ENCODE assay signal across 8 mouse cellular contexts in genomic region chr9:44361931-44362330, GRCm38 (mm10). TPM values are rescaled to one million over a fixed set of nuclear protein-coding genes. Genes with fewer than 3 reads are reported as not detected.
DNase-seq lines count a peak whose midpoint lies in the region; ATAC-seq and TF ChIP-seq lines count a peak whose summit lies in the region.
"Not testable (repeated sequence)": the region's sequence is repeated elsewhere in the genome, so short reads cannot be mapped to it uniquely, and the experiment has no call there.

No protein-coding gene starts in this region.

- H3K4me1 ChIP-seq in E14TG2a.4 (replicated peaks; ENCODE audit: low read depth, low read length): peaks cover 19% of the 10 kb centered on the region
- not testable (repeated sequence) for H3K4me1 ChIP-seq in embryonic facial prominence, embryonic 14.5 days (ENCODE audit: control insufficient read depth, insufficient read depth, low read length); heart, embryonic 10.5 days; hindbrain, embryonic 15.5 days (replicated peaks); liver, embryonic 16.5 days (ENCODE audit: control insufficient read depth, low read depth, low read length); midbrain, embryonic 15.5 days; stomach, embryonic 15.5 days

- not testable (repeated sequence) for DNase-seq in embryonic facial prominence, embryonic 14.5 days (ENCODE audit: low spot score); heart, embryonic 10.5 days (ENCODE audit: low spot score); left cerebral cortex, adult 2 months (ENCODE audit: extremely low spot score in 1 of 2, low spot score in 2 of 2)

- TF ChIP-seq CTCF in E14TG2a.4 (conservative IDR thresholded peaks at IDR 0.05; ENCODE audit: low read length); left cerebral cortex, adult 2 months (IDR thresholded peaks at IDR 0.05): not testable (repeated sequence)

- peak overlapping the region; percentile 90 for H3K9ac ChIP-seq in embryonic facial prominence, embryonic 14.5 days (ENCODE audit: low read depth, low read length)
- H3K9ac ChIP-seq in hindbrain, embryonic 15.5 days: peak overlapping the region; percentile 95
- H3K9ac ChIP-seq in liver, embryonic 16.5 days (ENCODE audit: low read depth, low read length): peak overlapping the region; percentile 27; the same call in 1 of the 2 replicates
- peak overlapping the region; percentile 36; the same call in 1 of the 2 replicates for H3K9ac ChIP-seq in midbrain, embryonic 15.5 days
- H3K9ac ChIP-seq in stomach, embryonic 15.5 days: not testable (repeated sequence)

- peak overlapping the region; percentile 61 for H3K27ac ChIP-seq in embryonic facial prominence, embryonic 14.5 days (replicated peaks; ENCODE audit: low read depth, low read length)
- peak overlapping the region; percentile 87 for H3K27ac ChIP-seq in heart, embryonic 10.5 days
- H3K27ac ChIP-seq in hindbrain, embryonic 15.5 days (replicated peaks): peak overlapping the region; percentile 86
- peak overlapping the region; percentile 73 for H3K27ac ChIP-seq in left cerebral cortex, adult 2 months
- H3K27ac ChIP-seq in liver, embryonic 16.5 days (ENCODE audit: low read length): peak overlapping the region; percentile 72
- peak overlapping the region; percentile 87 for H3K27ac ChIP-seq in midbrain, embryonic 15.5 days
- peak overlapping the region; percentile 74 for H3K27ac ChIP-seq in stomach, embryonic 15.5 days

- WGBS in embryonic facial prominence, embryonic 14.5 days: 48% methylated on average over 4 of the region's 4 CpGs
- WGBS in heart, embryonic 10.5 days: 39% methylated on average over 4 of the region's 4 CpGs
- WGBS in hindbrain, embryonic 15.5 days: 43% methylated on average over 4 of the region's 4 CpGs
- 44% methylated on average over 4 of the region's 4 CpGs for WGBS in liver, embryonic 16.5 days (ENCODE audit: insufficient replicate concordance)
- 42% methylated on average over 4 of the region's 4 CpGs for WGBS in midbrain, embryonic 15.5 days
- WGBS in stomach, embryonic 15.5 days: 37% methylated on average over 4 of the region's 4 CpGs

- H3K27me3 ChIP-seq in E14TG2a.4 (ENCODE audit: insufficient read depth, low read length); embryonic facial prominence, embryonic 14.5 days (replicated peaks; ENCODE audit: control insufficient read depth, insufficient read depth, low read length); heart, embryonic 10.5 days (ENCODE audit: insufficient read depth, poor library complexity, severe bottlenecking); hindbrain, embryonic 15.5 days; liver, embryonic 16.5 days (ENCODE audit: control insufficient read depth, insufficient read depth, low read depth, low read length); midbrain, embryonic 15.5 days (replicated peaks); stomach, embryonic 15.5 days (replicated peaks): not testable (repeated sequence)

- not testable (repeated sequence) for ATAC-seq in embryonic facial prominence, embryonic 14.5 days (ENCODE audit: low read depth); stomach, embryonic 15.5 days (ENCODE audit: insufficient read depth, low FRiP score, low read depth)
- peak; percentile 31; the same call in 1 of the 2 replicates for ATAC-seq in hindbrain, embryonic 15.5 days (ENCODE audit: low FRiP score, low read depth)
- 0 out of 2 replicates have a peak, but pooled peaks have one; percentile 18 for ATAC-seq in liver, embryonic 16.5 days (ENCODE audit: low read depth)
- peak; percentile 53 for ATAC-seq in midbrain, embryonic 15.5 days (replicated peaks)

- intact Hi-C loops in left cerebral cortex, adult 2 months (cut with DNase I): not testable (repeated sequence)

- not testable (repeated sequence) for H3K9me3 ChIP-seq in E14TG2a.4 (ENCODE audit: low read length); embryonic facial prominence, embryonic 14.5 days (ENCODE audit: control insufficient read depth, low read length); heart, embryonic 10.5 days; hindbrain, embryonic 15.5 days; liver, embryonic 16.5 days (replicated peaks; ENCODE audit: control insufficient read depth, low read length); midbrain, embryonic 15.5 days; stomach, embryonic 15.5 days

- peak overlapping the region; percentile 97 for H3K4me3 ChIP-seq in E14TG2a.4 (replicated peaks; ENCODE audit: low read length)
- peak overlapping the region; percentile 91 for H3K4me3 ChIP-seq in embryonic facial prominence, embryonic 14.5 days (ENCODE audit: low read depth, low read length)
- peak overlapping the region; percentile 95 for H3K4me3 ChIP-seq in heart, embryonic 10.5 days
- H3K4me3 ChIP-seq in hindbrain, embryonic 15.5 days: peak overlapping the region; percentile 99
- H3K4me3 ChIP-seq in left cerebral cortex, adult 2 months: peak overlapping the region; percentile 90
- peak overlapping the region; percentile 84 for H3K4me3 ChIP-seq in liver, embryonic 16.5 days (ENCODE audit: low read depth, low read length)
- H3K4me3 ChIP-seq in midbrain, embryonic 15.5 days: peak overlapping the region; percentile 99
- peak overlapping the region; percentile 94 for H3K4me3 ChIP-seq in stomach, embryonic 15.5 days (replicated peaks)

- peak overlapping the region; percentile 59 for H3K4me2 ChIP-seq in embryonic facial prominence, embryonic 14.5 days (ENCODE audit: low read depth, low read length)
- peak overlapping the region; percentile 75 for H3K4me2 ChIP-seq in hindbrain, embryonic 15.5 days
- peak overlapping the region; percentile 78 for H3K4me2 ChIP-seq in liver, embryonic 16.5 days (ENCODE audit: low read depth, low read length)
- H3K4me2 ChIP-seq in midbrain, embryonic 15.5 days: peak overlapping the region; percentile 82
- H3K4me2 ChIP-seq in stomach, embryonic 15.5 days: peak overlapping the region; percentile 68

- H3K36me3 ChIP-seq in E14TG2a.4 (ENCODE audit: insufficient read depth, low read length): peaks cover 32% of the 10 kb centered on the region
- peaks cover 23% of the 10 kb centered on the region for H3K36me3 ChIP-seq in embryonic facial prominence, embryonic 14.5 days (ENCODE audit: control insufficient read depth, insufficient read depth, low read length)
- peaks cover 25% of the 10 kb centered on the region for H3K36me3 ChIP-seq in heart, embryonic 10.5 days
- peaks cover 26% of the 10 kb centered on the region for H3K36me3 ChIP-seq in hindbrain, embryonic 15.5 days
- peaks cover 16% of the 10 kb centered on the region for H3K36me3 ChIP-seq in liver, embryonic 16.5 days (ENCODE audit: control insufficient read depth, insufficient read depth)
- H3K36me3 ChIP-seq in midbrain, embryonic 15.5 days (replicated peaks): peaks cover 12% of the 10 kb centered on the region
- H3K36me3 ChIP-seq in stomach, embryonic 15.5 days: peaks cover 15% of the 10 kb centered on the region

RNA-seq across cellular contexts. Expression of gene Vps11, which starts 0.5 kb away (rescaled TPM):
- 24.5 and 25.8 TPM in 2 replicates for polyA plus RNA-seq in embryonic facial prominence, embryonic 14.5 days (2014; fragmentation: Nextera tagmentation; extraction: Ambion mirVana)
- 22.8 and 26.3 TPM in 2 replicates for polyA plus RNA-seq in heart, embryonic 10.5 days (2016; fragmentation: Nextera tagmentation; extraction: Ambion mirVana)
- 40.3 and 45.0 TPM in 2 replicates for polyA plus RNA-seq in hindbrain, embryonic 15.5 days (2015; fragmentation: Nextera tagmentation; extraction: Ambion mirVana)
- 10 to 100 TPM; 52.1 to 53.1 TPM for total RNA-seq in left cerebral cortex, adult 2 months (2021)
- 14.3 and 14.4 TPM in 2 replicates for polyA plus RNA-seq in liver, embryonic 16.5 days (2015; fragmentation: Nextera tagmentation; extraction: Ambion mirVana)
- polyA plus RNA-seq in midbrain, embryonic 15.5 days (2015; fragmentation: Nextera tagmentation; extraction: Ambion mirVana): 43.3 and 45.7 TPM in 2 replicates
- 25.8 and 26.4 TPM in 2 replicates for polyA plus RNA-seq in stomach, embryonic 15.5 days (2015; fragmentation: Nextera tagmentation; extraction: Ambion mirVana)

RNA-seq across cellular contexts. Expression of gene Hyou1, which starts 17.4 kb away (rescaled TPM):
- polyA plus RNA-seq in embryonic facial prominence, embryonic 14.5 days (2014; fragmentation: Nextera tagmentation; extraction: Ambion mirVana): 29.6 and 30.0 TPM in 2 replicates
- 23.4 and 25.0 TPM in 2 replicates for polyA plus RNA-seq in heart, embryonic 10.5 days (2016; fragmentation: Nextera tagmentation; extraction: Ambion mirVana)
- 27.4 and 27.6 TPM in 2 replicates for polyA plus RNA-seq in hindbrain, embryonic 15.5 days (2015; fragmentation: Nextera tagmentation; extraction: Ambion mirVana)
- total RNA-seq in left cerebral cortex, adult 2 months (2021): 100 to 1,000 TPM; 127 to 139 TPM
- polyA plus RNA-seq in liver, embryonic 16.5 days (2015; fragmentation: Nextera tagmentation; extraction: Ambion mirVana): 14.3 and 14.5 TPM in 2 replicates
- 28.1 and 29.7 TPM in 2 replicates for polyA plus RNA-seq in midbrain, embryonic 15.5 days (2015; fragmentation: Nextera tagmentation; extraction: Ambion mirVana)
- polyA plus RNA-seq in stomach, embryonic 15.5 days (2015; fragmentation: Nextera tagmentation; extraction: Ambion mirVana): 30.6 and 36.2 TPM in 2 replicates

RNA-seq across cellular contexts. Expression of gene Hmbs, which starts 17.9 kb away (rescaled TPM):
- 98.5 and 99.9 TPM in 2 replicates for polyA plus RNA-seq in embryonic facial prominence, embryonic 14.5 days (2014; fragmentation: Nextera tagmentation; extraction: Ambion mirVana)
- 276 and 285 TPM in 2 replicates for polyA plus RNA-seq in heart, embryonic 10.5 days (2016; fragmentation: Nextera tagmentation; extraction: Ambion mirVana)
- polyA plus RNA-seq in hindbrain, embryonic 15.5 days (2015; fragmentation: Nextera tagmentation; extraction: Ambion mirVana): 64.8 and 64.9 TPM in 2 replicates
- total RNA-seq in left cerebral cortex, adult 2 months (2021): 10 to 100 TPM; 20.8 to 21.1 TPM
- polyA plus RNA-seq in liver, embryonic 16.5 days (2015; fragmentation: Nextera tagmentation; extraction: Ambion mirVana): 1,376 and 1,388 TPM in 2 replicates
- polyA plus RNA-seq in midbrain, embryonic 15.5 days (2015; fragmentation: Nextera tagmentation; extraction: Ambion mirVana): 63.1 and 65.6 TPM in 2 replicates
- polyA plus RNA-seq in stomach, embryonic 15.5 days (2015; fragmentation: Nextera tagmentation; extraction: Ambion mirVana): 155 and 202 TPM in 2 replicates

RNA-seq across cellular contexts. Expression of gene H2afx, which starts 27.4 kb away (rescaled TPM):
- polyA plus RNA-seq in embryonic facial prominence, embryonic 14.5 days (2014; fragmentation: Nextera tagmentation; extraction: Ambion mirVana): 202 and 227 TPM in 2 replicates
- polyA plus RNA-seq in heart, embryonic 10.5 days (2016; fragmentation: Nextera tagmentation; extraction: Ambion mirVana): 258 and 270 TPM in 2 replicates
- polyA plus RNA-seq in hindbrain, embryonic 15.5 days (2015; fragmentation: Nextera tagmentation; extraction: Ambion mirVana): 133 and 149 TPM in 2 replicates
- total RNA-seq in left cerebral cortex, adult 2 months (2021): 10 to 100 TPM; 46.1 to 53.2 TPM
- polyA plus RNA-seq in liver, embryonic 16.5 days (2015; fragmentation: Nextera tagmentation; extraction: Ambion mirVana): 191 and 216 TPM in 2 replicates
- polyA plus RNA-seq in midbrain, embryonic 15.5 days (2015; fragmentation: Nextera tagmentation; extraction: Ambion mirVana): 121 and 132 TPM in 2 replicates
- polyA plus RNA-seq in stomach, embryonic 15.5 days (2015; fragmentation: Nextera tagmentation; extraction: Ambion mirVana): 260 and 267 TPM in 2 replicates

RNA-seq across cellular contexts. Expression of gene Slc37a4, which starts 34.7 kb away (rescaled TPM):
- polyA plus RNA-seq in embryonic facial prominence, embryonic 14.5 days (2014; fragmentation: Nextera tagmentation; extraction: Ambion mirVana): 19.0 and 20.1 TPM in 2 replicates
- 25.3 and 33.4 TPM in 2 replicates for polyA plus RNA-seq in heart, embryonic 10.5 days (2016; fragmentation: Nextera tagmentation; extraction: Ambion mirVana)
- 50.2 and 56.3 TPM in 2 replicates for polyA plus RNA-seq in hindbrain, embryonic 15.5 days (2015; fragmentation: Nextera tagmentation; extraction: Ambion mirVana)
- total RNA-seq in left cerebral cortex, adult 2 months (2021): 10 to 100 TPM; 25.3 to 28.4 TPM
- 65.1 and 81.4 TPM in 2 replicates for polyA plus RNA-seq in liver, embryonic 16.5 days (2015; fragmentation: Nextera tagmentation; extraction: Ambion mirVana)
- polyA plus RNA-seq in midbrain, embryonic 15.5 days (2015; fragmentation: Nextera tagmentation; extraction: Ambion mirVana): 44.6 and 44.9 TPM in 2 replicates
- 31.1 and 34.1 TPM in 2 replicates for polyA plus RNA-seq in stomach, embryonic 15.5 days (2015; fragmentation: Nextera tagmentation; extraction: Ambion mirVana)
